Mouse (Mus musculus) stomach, embryonic 14.5 days (tissue): ENCODE measurements around the gene Tmub1. TPM values are rescaled to one million over a fixed set of nuclear protein-coding genes. Genes with fewer than 3 reads are reported as not detected.

ENCODE experiments used
- ATAC-seq: fragments of 200-750 bp; cut with Nextera tagmentation; 2 replicates; pipeline ENCODE4 v1.8.0; 2017; ENCODE audit warnings: low read depth, moderate TSS enrichment; ENCODE audit not compliant: insufficient number of reproducible peaks, insufficient read depth, low FRiP score
- H3K27ac ChIP-seq: fragments of 300-500 bp; sonication (generic); 2 replicates; pipeline ENCODE4 v1.5.1; 2014; ENCODE audit warnings: mild to moderate bottlenecking, low read length, moderate library complexity, mixed read lengths
- H3K27me3 ChIP-seq: fragments of 300-500 bp; sonication (generic); 2 replicates; pipeline ENCODE4 v1.6.1; 2014; ENCODE audit warnings: low read length, control low read depth, mixed read lengths; ENCODE audit not compliant: control insufficient read depth, insufficient read depth
- H3K36me3 ChIP-seq: fragments of 300-500 bp; sonication (generic); 2 replicates; pipeline ENCODE4 v1.6.1; 2014; ENCODE audit warnings: mild to moderate bottlenecking, control low read depth, low read length, moderate library complexity, mixed read lengths; ENCODE audit not compliant: control insufficient read depth, insufficient read depth
- H3K4me1 ChIP-seq: fragments of 300-500 bp; sonication (generic); 2 replicates; pipeline ENCODE4 v1.6.1; 2014; ENCODE audit warnings: low read length, control low read depth, mixed read lengths; ENCODE audit not compliant: control insufficient read depth, insufficient read depth
- H3K4me2 ChIP-seq: fragments of 300-500 bp; sonication (generic); replicated peaks from 2 replicates; pipeline ENCODE4 v1.6.1; 2014; ENCODE audit warnings: low read depth, low read length, control low read depth
- H3K4me3 ChIP-seq: fragments of 300-500 bp; sonication (generic); 2 replicates; pipeline ENCODE4 v1.5.1; 2014; ENCODE audit warnings: low read depth, low read length, control low read depth
- H3K9ac ChIP-seq: fragments of 300-500 bp; sonication (generic); replicated peaks from 2 replicates; pipeline ENCODE4 v1.6.1; 2014; ENCODE audit warnings: low read depth, mild to moderate bottlenecking, control low read depth, low read length, moderate library complexity, mixed read lengths
- H3K9me3 ChIP-seq: fragments of 300-500 bp; sonication (generic); 2 replicates; pipeline ENCODE4 v1.6.1; 2016; ENCODE audit warnings: low read depth, low read length, control low read depth; ENCODE audit not compliant: control insufficient read depth
- WGBS: fragments of 180-500 bp; shearing (Covaris S2); extraction: QIAGEN DNeasy Blood & Tissue Kit; methylation state at CpG from one replicate; pipeline ENCODE4 v1.1.7; 2014; 5-methylcytosine and 5-hydroxymethylcytosine counted together
- polyA plus RNA-seq: library from polyadenylated mRNA; unstranded; fragments of >200 nt; fragmentation: Nextera tagmentation; extraction: Ambion mirVana; gene quantifications from 2 replicates; pipeline ENCODE4 v1.2.1, GENCODE M21; 2014

Gene Tmub1
- polyA plus RNA-seq, 1 experiment from 2014 or later: 27.6 TPM

DNA sequence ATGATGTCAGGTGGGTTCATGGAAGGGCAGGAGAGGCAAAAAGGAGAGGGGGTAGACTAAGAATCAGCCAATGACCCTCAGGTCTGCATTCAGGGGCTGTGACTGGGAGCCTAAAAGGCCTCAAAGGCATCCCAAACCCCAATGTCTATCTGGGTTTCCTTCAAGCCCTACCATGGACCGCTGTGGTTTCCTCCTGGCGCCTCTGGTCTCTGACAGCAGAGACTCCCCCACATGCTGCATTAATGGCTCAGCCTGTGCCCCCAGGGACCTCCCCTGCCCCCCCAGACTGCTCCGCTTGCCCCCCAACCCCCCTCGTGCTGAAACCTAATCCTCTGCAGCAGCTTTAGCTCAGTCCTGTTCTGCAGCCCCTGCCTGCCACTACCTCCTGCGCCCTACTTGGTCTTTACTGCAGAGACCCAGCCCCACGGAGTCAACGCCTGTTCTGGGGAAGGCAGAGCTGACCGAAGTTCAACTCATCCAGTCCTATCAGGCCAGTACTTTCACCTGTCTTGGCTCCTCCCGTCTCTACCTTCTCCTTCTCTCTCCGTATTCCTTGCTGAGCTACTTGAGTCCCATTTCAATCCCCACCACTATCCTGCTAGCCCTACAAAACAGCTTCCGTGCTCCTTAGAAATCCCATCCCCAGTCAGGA, 34.5 kb downstream of the Tmub1 start, which contains the start of gene Asic3:
Gene Asic3 (plus strand): TSS at position 351 of the 652 bp plus-strand sequence.
- Histone ChIP-seq H3K27me3 (no peaks in the 10 kb centered on the region), H3K4me3 (no peak within 1 kb of the TSS), H3K27ac (no peak within 1 kb of the TSS), H3K4me2 (no peak within 1 kb of the TSS), H3K36me3 (no peaks in the 10 kb centered on the region; the same call in 1 of the 2 replicates), H3K9ac (no peak within 1 kb of the TSS; the same call in 1 of the 2 replicates), H3K9me3 (no peaks in the 10 kb centered on the region), H3K4me1 (0 out of 2 replicates have a peak, but pooled peaks cover 3% of the 10 kb centered on the region)
- ATAC-seq: no peak
- WGBS: 46% methylated on average over 11 of the region's 11 CpGs

DNA sequence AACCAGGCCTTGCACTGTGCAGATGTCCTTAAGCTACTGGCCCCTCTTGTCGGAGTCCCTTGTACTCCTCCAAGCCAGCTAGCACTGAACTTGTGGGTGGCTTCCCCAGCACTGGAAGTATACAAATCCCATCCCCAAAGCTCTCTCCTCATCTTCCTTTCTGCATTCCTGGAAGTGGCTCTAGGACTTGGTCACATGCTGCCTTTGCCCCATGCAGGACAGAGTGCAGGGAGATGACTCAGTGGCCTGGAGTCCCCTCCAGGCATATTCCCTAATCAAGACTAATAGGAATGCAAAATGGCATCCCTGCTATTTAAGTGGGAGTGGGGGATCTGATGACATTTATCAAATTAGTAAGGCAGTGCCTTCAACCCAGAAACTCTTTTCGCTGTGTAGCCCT, 35.6 kb downstream of the Tmub1 start:
- ATAC-seq: no peak
- no peak overlapping the region for H3K4me3 ChIP-seq
- 79% methylated on average over 2 of the region's 2 CpGs for WGBS
- H3K27me3 ChIP-seq: no peaks in the 10 kb centered on the region
- H3K4me2 ChIP-seq: no peak overlapping the region
- H3K9me3 ChIP-seq: no peaks in the 10 kb centered on the region
- H3K4me1 ChIP-seq: 0 out of 2 replicates have a peak, but pooled peaks cover 3% of the 10 kb centered on the region
- H3K27ac ChIP-seq: no peak overlapping the region
- peaks cover 4% of the 10 kb centered on the region for H3K36me3 ChIP-seq
- no peak overlapping the region for H3K9ac ChIP-seq

DNA sequence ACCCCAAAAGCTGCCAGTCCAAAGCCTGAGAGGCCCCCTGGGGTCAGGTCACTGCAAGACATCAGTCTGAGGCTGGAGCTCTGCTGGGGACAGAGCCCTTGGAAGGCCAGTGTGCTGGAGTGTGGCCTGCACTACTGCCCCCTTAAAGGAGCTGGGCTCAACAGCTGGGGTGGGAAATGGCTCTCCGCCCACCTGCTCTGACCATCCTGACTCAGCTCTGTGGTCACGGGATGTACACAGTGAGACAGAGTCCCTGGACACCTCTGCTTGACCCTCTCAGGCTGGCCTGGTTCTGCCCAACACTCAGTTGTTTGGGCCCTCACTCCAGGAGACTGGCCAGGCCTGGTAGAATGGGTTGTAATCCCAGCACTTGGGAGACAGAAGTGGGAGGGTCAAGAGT, 38.2 kb downstream of the Tmub1 start:
- no peak overlapping the region for H3K27ac ChIP-seq
- no peak for ATAC-seq
- H3K4me1 ChIP-seq: no peaks in the 10 kb centered on the region
- no peak overlapping the region for H3K9ac ChIP-seq
- WGBS: 77% methylated on average over 2 of the region's 2 CpGs
- H3K36me3 ChIP-seq: peaks cover 13% of the 10 kb centered on the region
- no peaks in the 10 kb centered on the region for H3K9me3 ChIP-seq
- H3K27me3 ChIP-seq: no peaks in the 10 kb centered on the region
- H3K4me3 ChIP-seq: no peak overlapping the region
- H3K4me2 ChIP-seq: no peak overlapping the region

GRCm38 (mm10) chr5:24408651-24409050, 39.0 kb downstream of the Tmub1 start:
- no peak overlapping the region for H3K4me2 ChIP-seq
- ATAC-seq: no peak
- WGBS: 85% methylated on average over 13 of the region's 13 CpGs

GRCm38 (mm10) chr5:24405389-24405876, 42.2 kb downstream of the Tmub1 start:
- no peak overlapping the region for H3K4me2 ChIP-seq
- H3K4me3 ChIP-seq: no peak overlapping the region
- no peak for ATAC-seq
- no peak overlapping the region for H3K27ac ChIP-seq
- H3K4me1 ChIP-seq: no peaks in the 10 kb centered on the region
- H3K9ac ChIP-seq: no peak overlapping the region
- peaks cover 23% of the 10 kb centered on the region for H3K36me3 ChIP-seq
- WGBS: 70% methylated on average over 3 of the region's 3 CpGs
- no peaks in the 10 kb centered on the region for H3K27me3 ChIP-seq
- no peaks in the 10 kb centered on the region for H3K9me3 ChIP-seq

More at GRCm38 (mm10) chr5:24408651-24409050, 39.0 kb downstream of the Tmub1 start:
- no peak overlapping the region for H3K27ac ChIP-seq
- H3K36me3 ChIP-seq: peaks cover 13% of the 10 kb centered on the region
- H3K27me3 ChIP-seq: no peaks in the 10 kb centered on the region
- no peak overlapping the region for H3K9ac ChIP-seq
- H3K4me1 ChIP-seq: no peaks in the 10 kb centered on the region
- no peak overlapping the region for H3K4me3 ChIP-seq
- no peaks in the 10 kb centered on the region for H3K9me3 ChIP-seq

GRCm38 (mm10) chr5:24404594-24405360, 42.9 kb downstream of the Tmub1 start:
- Histone ChIP-seq H3K4me1 (no peaks in the 10 kb centered on the region), H3K9me3 (no peaks in the 10 kb centered on the region), H3K27me3 (no peaks in the 10 kb centered on the region), H3K4me2 (no peak overlapping the region), H3K36me3 (peaks cover 26% of the 10 kb centered on the region), H3K4me3 (no peak overlapping the region), H3K27ac (no peak overlapping the region), H3K9ac (no peak overlapping the region)
- ATAC-seq: no peak
- WGBS: 86% methylated on average over 6 of the region's 6 CpGs

DNA sequence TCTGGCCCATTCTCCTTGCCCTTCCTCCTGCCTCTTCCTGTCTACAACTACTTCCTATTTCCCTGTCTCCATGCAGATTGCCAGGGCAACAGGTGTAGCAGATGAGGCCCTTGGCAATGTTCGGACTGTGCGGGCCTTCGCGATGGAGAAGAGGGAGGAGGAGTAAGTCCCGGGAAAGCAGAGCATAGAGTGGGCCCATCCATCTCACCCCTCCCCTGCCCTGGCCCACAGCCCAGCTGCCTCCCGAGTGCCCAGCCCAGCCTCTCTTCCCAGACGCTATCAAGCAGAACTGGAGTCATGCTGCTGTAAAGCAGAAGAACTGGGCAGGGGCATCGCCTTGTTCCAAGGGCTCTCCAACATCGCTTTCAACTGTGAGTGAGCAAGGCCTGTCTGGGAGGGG, 45.7 kb downstream of the Tmub1 start:
- 73% methylated on average over 9 of the region's 9 CpGs for WGBS
- no peak overlapping the region for H3K9ac ChIP-seq
- peaks cover 21% of the 10 kb centered on the region for H3K36me3 ChIP-seq
- no peak for ATAC-seq
- H3K4me3 ChIP-seq: no peak overlapping the region
- H3K27me3 ChIP-seq: no peaks in the 10 kb centered on the region
- H3K4me1 ChIP-seq: no peaks in the 10 kb centered on the region
- H3K9me3 ChIP-seq: no peaks in the 10 kb centered on the region
- no peak overlapping the region for H3K27ac ChIP-seq
- no peak overlapping the region for H3K4me2 ChIP-seq

- no peaks in the 10 kb centered on the region for H3K27me3 ChIP-seq
- H3K9ac ChIP-seq: no peak overlapping the region
- H3K4me3 ChIP-seq: no peak overlapping the region
- peaks cover 14% of the 10 kb centered on the region; the same call in 1 of the 2 replicates for H3K36me3 ChIP-seq
- no peaks in the 10 kb centered on the region for H3K9me3 ChIP-seq
- no peaks in the 10 kb centered on the region for H3K4me1 ChIP-seq
- 88% methylated on average over 5 of the region's 5 CpGs for WGBS
- no peak overlapping the region for H3K27ac ChIP-seq
- no peak for ATAC-seq
- H3K4me2 ChIP-seq: no peak overlapping the region
Measured at GRCm38 (mm10) chr5:24400911-24401605, 46.6 kb downstream of the Tmub1 start.
